Mouse (Mus musculus): ENCODE measurements around the gene Rps13. TPM values are rescaled to one million over a fixed set of nuclear protein-coding genes. Genes with fewer than 3 reads are reported as not detected.

Rps13 gene
- polyA plus RNA-seq, 1 experiment from 2014 or later: 569 TPM

DNA sequence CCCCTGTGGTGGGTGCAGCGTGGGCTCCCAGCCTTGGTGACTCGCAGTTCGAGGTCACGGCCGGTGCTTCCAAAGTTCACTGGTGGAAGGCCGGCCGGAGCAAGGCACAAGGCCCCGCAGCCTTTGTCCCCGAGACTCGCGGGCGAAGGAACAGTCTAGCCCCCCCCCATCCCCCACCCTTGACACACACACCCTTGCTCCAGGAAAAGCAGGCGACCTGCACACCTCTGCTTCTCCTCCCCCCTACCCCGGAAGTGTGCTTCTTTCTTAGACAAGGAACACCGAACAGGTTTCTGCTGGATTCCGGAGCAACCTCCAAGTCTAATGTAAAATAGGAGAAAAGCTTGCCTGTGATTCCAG is 25.4 kb downstream of the Rps13 start:
- peak; percentile 7; the same call in 1 of the 2 replicates for ATAC-seq (replicated peaks)
- under 1% methylated on average over 16 of the region's 16 CpGs for WGBS
- Histone ChIP-seq H3K4me3 (peak overlapping the region; percentile 65), H3K9ac (replicated peaks) (0 out of 2 replicates have a peak overlapping the region, but pooled peaks have one; percentile 13), H3K4me1 (peaks cover 21% of the 10 kb centered on the region), H3K4me2 (replicated peaks) (peak overlapping the region; percentile 94), H3K36me3 (no peaks in the 10 kb centered on the region), H3K27ac (replicated peaks) (no peak overlapping the region), H3K9me3 (no peaks in the 10 kb centered on the region), H3K27me3 (no peaks in the 10 kb centered on the region)

DNA sequence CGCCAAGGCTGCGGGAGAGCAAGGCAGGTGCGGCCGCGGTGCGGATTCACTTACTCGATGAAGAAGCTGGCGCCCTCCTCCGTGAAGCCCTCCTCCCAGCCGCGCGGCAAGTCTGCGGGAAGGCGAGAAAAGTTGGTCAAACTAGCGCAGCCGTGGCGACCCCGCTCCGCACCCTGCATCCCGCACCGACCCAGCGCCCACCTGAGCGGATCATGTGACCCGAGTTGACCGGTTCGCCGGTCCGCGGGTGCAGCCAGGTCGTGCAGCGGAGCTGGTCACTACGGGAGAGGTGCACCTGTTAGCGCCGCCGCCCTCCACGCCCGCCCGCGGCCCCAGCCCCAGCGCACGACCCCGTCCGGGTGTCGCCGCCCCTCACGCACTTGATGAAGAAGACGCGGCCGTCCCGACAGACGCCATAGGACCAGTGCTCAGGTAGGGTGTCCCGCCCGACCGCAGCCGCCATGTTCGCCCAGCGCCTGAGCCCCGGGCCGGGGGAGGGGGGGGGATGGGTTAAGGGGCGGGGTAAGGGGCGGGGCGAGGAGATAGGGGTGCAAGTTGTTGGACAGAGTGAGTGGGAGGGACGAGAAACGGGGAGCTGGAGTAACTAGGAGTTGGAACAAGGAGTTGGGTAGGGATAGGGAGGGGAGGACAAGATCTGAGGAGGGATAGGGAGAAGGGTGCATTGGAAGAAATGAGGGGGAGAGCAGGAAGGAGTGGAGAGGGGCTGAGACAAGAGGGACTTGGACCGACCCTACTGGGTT is 25.9 kb downstream of the Rps13 start, which contains the start of gene Plekha7:
Plekha7 (minus strand) TSS at position 506 of the 761 bp plus-strand sequence.
- no peaks in the 10 kb centered on the region for H3K27me3 ChIP-seq
- peak; percentile 70 for ATAC-seq (replicated peaks)
- H3K27ac ChIP-seq (replicated peaks): peak within 1 kb of the TSS; percentile 45
- peaks cover 21% of the 10 kb centered on the region for H3K4me1 ChIP-seq
- WGBS: under 1% methylated on average over 65 of the region's 65 CpGs
- H3K9ac ChIP-seq (replicated peaks): peak within 1 kb of the TSS; percentile 47
- H3K4me2 ChIP-seq (replicated peaks): peak within 1 kb of the TSS; percentile 94
- peak within 1 kb of the TSS; percentile 65 for H3K4me3 ChIP-seq
- H3K9me3 ChIP-seq: no peaks in the 10 kb centered on the region
- H3K36me3 ChIP-seq: no peaks in the 10 kb centered on the region

DNA sequence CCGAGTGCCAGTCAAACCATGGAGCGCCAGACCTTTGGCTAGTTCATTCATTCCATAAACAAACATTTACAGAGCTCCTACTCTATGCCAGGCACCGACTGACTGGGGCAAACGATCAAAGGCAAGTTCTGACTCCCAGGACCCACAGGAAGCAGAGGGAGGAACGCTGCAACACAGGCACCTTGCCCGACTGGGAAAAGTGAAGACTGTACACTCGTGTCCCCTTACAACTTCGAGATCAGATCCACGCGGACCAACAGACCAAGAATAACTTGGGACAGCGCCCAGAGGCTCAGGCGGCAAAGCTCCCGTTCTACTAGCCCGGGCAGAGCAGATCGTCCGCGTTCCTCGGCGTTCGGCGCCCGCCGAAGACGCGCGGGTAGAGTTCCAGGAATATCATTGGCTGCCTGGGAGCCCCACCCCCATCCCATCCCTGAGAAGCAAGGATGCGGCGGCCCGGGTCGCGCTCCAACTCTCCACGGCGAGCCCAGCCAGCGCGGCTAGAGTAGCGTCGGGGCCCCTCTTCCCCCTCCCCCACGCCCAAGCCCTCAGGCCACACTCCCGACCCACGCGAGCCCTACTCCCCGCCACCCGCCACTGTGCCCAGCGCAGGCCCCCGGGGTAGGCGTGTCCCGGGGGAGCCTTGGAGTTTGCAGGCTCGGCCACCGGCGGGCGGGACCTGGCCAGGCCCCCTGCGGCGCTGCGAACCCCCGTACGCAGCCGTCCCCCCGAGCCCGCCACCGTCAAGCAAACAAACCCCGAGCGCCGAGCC is 26.7 kb downstream of the Rps13 start:
- Histone ChIP-seq H3K4me1 (peaks cover 21% of the 10 kb centered on the region), H3K9ac (replicated peaks) (peak overlapping the region; percentile 47), H3K9me3 (no peaks in the 10 kb centered on the region), H3K4me3 (peak overlapping the region; percentile 65), H3K36me3 (no peaks in the 10 kb centered on the region), H3K27ac (replicated peaks) (peak overlapping the region; percentile 45), H3K4me2 (replicated peaks) (peak overlapping the region; percentile 94), H3K27me3 (no peaks in the 10 kb centered on the region)
- ATAC-seq (replicated peaks): peak; percentile 87
- under 1% methylated on average over 62 of the region's 63 CpGs for WGBS

DNA sequence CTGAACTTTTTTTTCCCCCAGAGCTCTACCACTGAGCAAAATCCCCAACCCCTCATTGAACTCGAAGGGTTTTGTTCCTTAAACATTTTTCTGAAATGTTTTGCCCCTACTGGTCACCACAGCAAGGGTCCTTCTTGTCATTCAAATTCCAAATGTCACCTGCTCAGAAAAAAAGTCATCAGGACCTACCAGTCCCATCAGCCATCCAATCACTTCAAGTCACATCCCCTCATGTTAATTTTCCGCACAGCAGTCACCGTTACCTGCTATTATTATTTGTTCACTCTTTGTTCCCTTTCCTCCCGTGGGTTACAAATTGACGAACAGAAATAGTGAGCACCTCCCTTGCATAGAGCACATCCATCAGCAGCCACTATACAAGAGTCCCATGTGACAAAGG is 27.4 kb downstream of the Rps13 start:
- Histone ChIP-seq H3K27ac (replicated peaks) (no peak overlapping the region), H3K27me3 (no peaks in the 10 kb centered on the region), H3K36me3 (no peaks in the 10 kb centered on the region), H3K4me2 (replicated peaks) (peak overlapping the region; percentile 94), H3K9ac (replicated peaks) (no peak overlapping the region), H3K4me3 (peak overlapping the region; percentile 65), H3K9me3 (no peaks in the 10 kb centered on the region), H3K4me1 (peaks cover 26% of the 10 kb centered on the region)
- WGBS: 4% methylated on average over 5 of the region's 5 CpGs
- no peak for ATAC-seq (replicated peaks)

DNA sequence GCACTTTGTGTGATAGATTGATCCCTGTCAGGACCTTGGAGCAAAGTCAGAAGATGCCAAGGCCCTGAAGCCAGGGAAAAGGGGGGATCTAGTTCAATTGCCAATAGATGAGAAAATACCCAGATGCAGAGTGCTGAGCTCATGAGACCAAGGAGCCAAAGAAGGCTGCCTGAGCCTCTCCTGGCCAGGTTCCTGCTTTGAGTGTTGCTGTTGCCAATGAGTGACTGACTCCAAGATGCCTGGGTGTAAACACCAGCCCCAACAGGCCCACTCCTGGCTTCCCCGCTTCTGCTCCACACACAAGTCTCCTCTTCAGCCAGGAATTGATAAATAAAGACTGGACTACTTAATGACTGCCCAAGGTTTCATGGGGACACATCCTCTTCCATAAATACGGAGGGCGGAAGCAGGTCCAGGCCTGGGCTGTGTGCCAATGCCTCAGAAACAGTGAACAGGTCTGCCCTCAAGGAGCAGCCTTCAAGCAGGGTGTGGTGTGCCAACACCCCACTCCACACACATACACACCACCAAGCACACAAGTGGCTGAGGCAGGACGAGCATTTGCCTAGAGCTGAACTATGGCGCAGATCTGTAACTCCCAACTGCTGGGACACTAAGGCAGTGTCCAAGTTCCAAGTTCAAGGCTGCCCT is 32.2 kb downstream of the Rps13 start:
- H3K27ac ChIP-seq (replicated peaks): no peak overlapping the region
- no peaks in the 10 kb centered on the region for H3K27me3 ChIP-seq
- no peaks in the 10 kb centered on the region for H3K36me3 ChIP-seq
- WGBS: 76% methylated on average over 5 of the region's 5 CpGs
- ATAC-seq (replicated peaks): no peak
- no peak overlapping the region for H3K4me2 ChIP-seq (replicated peaks)
- H3K4me3 ChIP-seq: no peak overlapping the region
- no peak overlapping the region for H3K9ac ChIP-seq (replicated peaks)
- H3K9me3 ChIP-seq: no peaks in the 10 kb centered on the region
- H3K4me1 ChIP-seq: peaks cover 27% of the 10 kb centered on the region

DNA sequence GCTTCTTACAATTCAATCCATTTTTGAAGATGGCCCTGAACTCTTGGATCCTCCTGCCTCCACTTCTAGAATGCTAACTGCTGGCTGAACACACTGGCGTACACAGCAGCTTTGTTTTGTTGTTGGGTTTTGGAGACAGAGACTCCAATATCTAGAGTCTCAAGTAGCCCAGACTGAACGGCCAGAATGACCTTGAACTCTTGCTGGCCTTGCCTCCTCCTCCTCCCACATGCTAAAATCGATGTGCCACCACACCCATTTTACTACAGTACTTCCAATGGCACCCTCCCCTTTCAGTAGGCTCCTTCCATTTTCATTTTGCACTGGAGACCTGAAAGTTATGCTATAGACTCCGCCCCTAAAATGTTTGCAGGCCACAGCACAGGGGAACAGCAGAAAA is 32.9 kb downstream of the Rps13 start:
- no peaks in the 10 kb centered on the region for H3K27me3 ChIP-seq
- H3K4me3 ChIP-seq: no peak overlapping the region
- ATAC-seq (replicated peaks): no peak
- no peaks in the 10 kb centered on the region for H3K9me3 ChIP-seq
- no peak overlapping the region for H3K27ac ChIP-seq (replicated peaks)
- 90% methylated on average over 4 of the region's 4 CpGs for WGBS
- H3K36me3 ChIP-seq: no peaks in the 10 kb centered on the region
- H3K4me2 ChIP-seq (replicated peaks): no peak overlapping the region
- peaks cover 21% of the 10 kb centered on the region for H3K4me1 ChIP-seq
- H3K9ac ChIP-seq (replicated peaks): no peak overlapping the region

DNA sequence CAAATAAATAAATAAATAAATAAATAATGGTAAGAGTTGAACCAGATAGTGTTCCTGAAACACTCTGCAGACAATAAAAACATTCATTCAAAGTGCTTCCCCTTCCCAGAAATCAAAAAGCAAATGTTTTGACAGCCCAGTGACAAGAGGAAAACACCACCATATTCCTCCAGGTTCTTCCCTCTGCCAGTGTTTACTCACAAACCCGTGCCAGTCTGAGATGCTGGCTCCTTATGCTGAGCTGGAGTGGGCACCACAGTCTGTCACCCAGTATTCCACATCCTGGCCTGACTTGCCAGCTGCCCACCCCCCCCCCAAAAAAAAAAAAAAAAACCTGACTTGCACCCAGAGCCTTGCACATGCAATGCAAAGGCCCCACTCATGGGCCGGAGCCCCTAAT is 35.1 kb downstream of the Rps13 start:
- Histone ChIP-seq H3K4me1 (peaks cover 20% of the 10 kb centered on the region), H3K9ac (replicated peaks) (no peak overlapping the region), H3K36me3 (no peaks in the 10 kb centered on the region), H3K27me3 (no peaks in the 10 kb centered on the region), H3K9me3 (no peaks in the 10 kb centered on the region), H3K4me3 (no peak overlapping the region), H3K27ac (replicated peaks) (no peak overlapping the region), H3K4me2 (replicated peaks) (no peak overlapping the region)
- 67% methylated on average over 2 of the region's 2 CpGs for WGBS
- ATAC-seq (replicated peaks): peak; percentile 80

DNA sequence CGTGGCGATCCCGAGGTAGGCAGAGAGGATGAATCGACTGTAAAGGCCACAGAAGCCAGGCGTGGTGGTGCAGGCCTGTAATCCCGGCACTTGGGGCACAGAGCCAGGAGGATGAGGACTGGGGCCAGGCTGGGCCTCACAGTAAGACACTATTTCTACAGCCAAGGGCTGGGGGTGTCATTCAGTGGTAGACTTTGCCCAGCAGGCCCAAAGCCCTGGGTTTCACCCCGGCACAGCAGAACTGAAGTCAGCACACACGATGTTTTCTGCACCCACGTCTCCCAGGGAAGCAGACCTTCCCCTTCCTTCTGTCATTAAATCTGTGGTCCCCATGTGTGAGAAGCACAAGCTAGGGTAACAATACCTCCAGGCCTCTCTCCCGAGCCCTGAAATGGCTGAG is 35.6 kb downstream of the Rps13 start:
- Histone ChIP-seq H3K4me2 (replicated peaks) (no peak overlapping the region), H3K27me3 (no peaks in the 10 kb centered on the region), H3K4me3 (no peak overlapping the region), H3K9me3 (no peaks in the 10 kb centered on the region), H3K9ac (replicated peaks) (no peak overlapping the region), H3K27ac (replicated peaks) (no peak overlapping the region), H3K36me3 (no peaks in the 10 kb centered on the region), H3K4me1 (peaks cover 20% of the 10 kb centered on the region)
- peak; percentile 58; the same call in 1 of the 2 replicates for ATAC-seq (replicated peaks)
- WGBS: 51% methylated on average over 10 of the region's 10 CpGs

DNA sequence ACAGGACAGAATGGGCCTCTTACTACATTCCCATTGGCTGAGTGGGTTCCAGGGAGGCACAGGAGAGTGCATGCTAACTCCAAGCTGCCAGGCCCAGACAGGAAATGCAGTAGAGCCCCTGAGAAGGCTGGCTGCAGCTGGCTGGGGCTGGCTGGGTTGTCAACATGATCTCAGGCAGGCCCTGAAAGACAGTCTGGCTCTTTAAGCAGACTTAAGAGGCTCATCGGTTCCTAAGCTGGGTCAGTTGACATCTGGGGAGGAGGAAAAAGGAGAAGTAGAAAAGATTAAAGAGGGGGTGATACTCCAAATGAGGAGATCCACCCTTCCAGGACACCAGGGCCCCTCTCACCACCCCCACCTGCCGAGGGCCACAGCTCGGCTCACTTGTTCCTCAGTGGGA is 39.0 kb downstream of the Rps13 start:
- Histone ChIP-seq H3K9ac (replicated peaks) (no peak overlapping the region), H3K36me3 (no peaks in the 10 kb centered on the region), H3K4me3 (no peak overlapping the region), H3K4me1 (peaks cover 14% of the 10 kb centered on the region), H3K4me2 (replicated peaks) (no peak overlapping the region), H3K27ac (replicated peaks) (no peak overlapping the region), H3K9me3 (no peaks in the 10 kb centered on the region), H3K27me3 (no peaks in the 10 kb centered on the region)
- WGBS: 60% methylated on average over 3 of the region's 3 CpGs
- ATAC-seq (replicated peaks): no peak

DNA sequence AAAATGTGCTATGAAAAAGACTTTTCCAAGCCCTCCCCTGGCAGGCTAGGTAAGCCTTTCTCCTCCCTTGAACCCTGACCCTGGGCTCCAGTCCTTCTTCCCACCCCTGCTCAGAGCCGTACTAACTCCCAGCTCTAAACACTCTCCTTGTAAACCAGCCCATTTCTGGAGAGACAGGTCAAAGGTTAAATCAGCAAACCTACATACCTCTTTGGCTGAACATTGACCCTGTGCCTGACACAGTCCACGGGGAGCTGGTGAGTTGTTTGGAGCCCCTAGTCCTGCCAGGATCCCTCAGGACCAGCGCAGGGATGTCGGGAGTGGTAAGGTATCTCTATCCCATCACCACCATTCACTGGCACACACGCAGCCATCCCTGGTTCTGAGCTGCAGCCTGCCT is 41.6 kb downstream of the Rps13 start:
- ATAC-seq (replicated peaks): no peak
- H3K9ac ChIP-seq (replicated peaks): no peak overlapping the region
- no peak overlapping the region for H3K4me3 ChIP-seq
- no peaks in the 10 kb centered on the region for H3K36me3 ChIP-seq
- H3K4me1 ChIP-seq: no peaks in the 10 kb centered on the region
- H3K27me3 ChIP-seq: no peaks in the 10 kb centered on the region
- WGBS: 68% methylated on average over 5 of the region's 5 CpGs
- no peak overlapping the region for H3K27ac ChIP-seq (replicated peaks)
- H3K9me3 ChIP-seq: no peaks in the 10 kb centered on the region
- H3K4me2 ChIP-seq (replicated peaks): no peak overlapping the region

DNA sequence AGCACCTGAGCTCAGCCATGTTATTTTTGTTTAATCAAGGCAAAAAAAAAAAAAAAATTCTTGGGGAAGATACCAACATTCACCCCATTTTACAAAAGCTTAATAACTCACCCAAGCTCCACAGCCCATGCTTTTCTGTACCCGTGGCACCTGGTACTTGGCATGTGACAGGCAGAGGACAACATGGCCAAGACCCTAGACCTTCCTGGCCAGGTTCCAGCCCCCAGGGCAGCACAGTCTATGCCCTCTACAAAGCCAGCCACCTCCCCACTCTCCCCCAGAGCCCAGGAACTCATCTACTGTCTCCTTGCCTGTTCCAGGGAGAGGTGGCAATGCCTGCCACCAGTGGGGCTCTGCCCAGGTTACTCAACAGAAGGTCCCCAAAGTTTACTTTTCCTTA is 43.4 kb downstream of the Rps13 start:
- no peaks in the 10 kb centered on the region for H3K36me3 ChIP-seq
- no peak for ATAC-seq (replicated peaks)
- no peak overlapping the region for H3K27ac ChIP-seq (replicated peaks)
- peaks cover 3% of the 10 kb centered on the region; the same call in 1 of the 2 replicates for H3K4me1 ChIP-seq
- H3K4me2 ChIP-seq (replicated peaks): no peak overlapping the region
- H3K9ac ChIP-seq (replicated peaks): no peak overlapping the region
- H3K27me3 ChIP-seq: no peaks in the 10 kb centered on the region
- H3K9me3 ChIP-seq: no peaks in the 10 kb centered on the region
- WGBS: 74% methylated on average over 1 of the region's 1 CpGs
- H3K4me3 ChIP-seq: no peak overlapping the region

DNA sequence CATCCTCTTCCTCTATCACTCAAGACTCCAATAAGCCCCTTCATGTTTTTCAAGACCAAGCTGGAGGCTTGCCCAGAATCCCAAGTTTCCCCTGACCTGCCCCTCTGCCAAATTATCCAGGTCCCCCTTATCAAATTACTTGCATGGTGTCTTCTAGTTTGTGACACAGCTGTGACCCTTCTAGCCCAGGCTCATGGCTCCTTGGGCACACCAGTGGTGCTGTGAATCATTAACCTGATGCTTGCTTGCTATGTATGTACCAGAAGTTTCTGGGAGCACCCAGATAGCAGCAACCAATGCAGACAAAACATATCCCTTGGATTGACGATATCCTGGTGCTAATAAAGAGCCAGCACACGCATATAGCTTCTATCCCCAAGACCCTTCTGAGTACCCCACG is 45.0 kb downstream of the Rps13 start:
- no peak overlapping the region for H3K27ac ChIP-seq (replicated peaks)
- no peaks in the 10 kb centered on the region for H3K9me3 ChIP-seq
- no peaks in the 10 kb centered on the region for H3K27me3 ChIP-seq
- H3K4me2 ChIP-seq (replicated peaks): no peak overlapping the region
- ATAC-seq (replicated peaks): no peak
- H3K4me1 ChIP-seq: peaks cover 3% of the 10 kb centered on the region; the same call in 1 of the 2 replicates
- 88% methylated on average over 3 of the region's 3 CpGs for WGBS
- H3K4me3 ChIP-seq: no peak overlapping the region
- no peaks in the 10 kb centered on the region for H3K36me3 ChIP-seq
- no peak overlapping the region for H3K9ac ChIP-seq (replicated peaks)

Measured in forebrain, embryonic 15.5 days (tissue).